Mouse (Mus musculus): ENCODE results near the gene Chst12.

Gene Chst12

DNA sequence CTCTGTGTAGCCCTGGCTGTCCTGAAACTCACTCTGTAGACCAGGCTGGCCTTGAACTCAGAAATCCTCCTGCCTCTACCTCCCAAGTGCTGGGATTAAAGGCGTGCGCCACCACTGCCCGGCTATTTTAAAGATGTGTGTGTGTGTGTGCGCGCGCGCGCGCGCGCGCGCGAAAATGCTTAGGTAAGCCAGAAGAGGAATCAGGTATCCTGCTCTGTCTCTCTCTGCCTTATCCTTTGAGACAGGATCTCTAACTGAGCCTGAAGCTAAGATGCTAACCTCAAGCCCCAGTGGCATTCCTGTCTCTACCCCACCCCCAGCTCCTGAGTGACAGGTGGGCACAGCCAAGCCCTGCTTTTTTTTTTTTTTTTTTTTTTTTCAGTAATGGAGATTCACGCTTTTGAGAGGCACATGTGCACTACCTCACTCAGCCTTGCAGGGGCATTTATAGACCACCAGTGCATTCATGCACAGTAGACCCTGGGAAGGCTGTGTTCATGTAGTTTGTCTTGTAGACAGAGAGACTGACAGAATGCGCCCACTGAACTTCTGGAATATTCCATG is 63.8 kb downstream of the Chst12 start:
- in situ Hi-C loops (cut with MboI, MseI), result loop anchor here (5.0 to 10.0 kb wide), 2 partner anchors 43 to 506 kb away; no protein-coding TSS in a partner anchor

DNA sequence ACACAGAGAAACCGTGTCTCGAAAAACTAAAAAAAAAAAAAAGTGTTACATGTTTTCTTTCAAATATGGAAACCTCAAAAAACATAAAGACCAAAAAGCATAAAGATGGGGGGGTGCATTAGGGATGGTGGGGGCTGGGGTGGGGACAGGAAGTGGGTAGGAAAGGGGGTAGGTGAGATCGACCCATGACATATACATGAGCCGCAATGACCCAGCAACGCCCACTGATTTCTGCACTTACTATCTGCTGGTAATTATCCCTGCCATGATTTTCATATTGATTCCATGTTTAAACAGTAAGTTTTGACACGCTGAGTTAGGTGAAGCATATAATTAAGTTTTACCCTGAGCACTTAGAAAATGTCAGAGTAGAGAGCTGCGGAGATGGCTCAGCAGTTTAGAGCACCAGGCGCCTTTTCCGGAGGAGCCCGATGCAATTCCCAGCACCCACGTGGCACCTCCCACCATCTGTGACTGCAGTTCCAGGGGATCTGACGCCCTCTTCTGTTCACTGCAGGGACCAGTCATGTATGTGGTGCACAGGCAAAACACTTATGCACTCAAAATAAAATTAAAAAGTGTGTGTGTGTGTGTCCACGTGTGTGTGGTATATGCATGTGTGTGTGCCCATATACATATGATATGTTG is 65.0 kb downstream of the Chst12 start:
- in situ Hi-C loops (cut with MboI, MseI), result no loop called here

DNA sequence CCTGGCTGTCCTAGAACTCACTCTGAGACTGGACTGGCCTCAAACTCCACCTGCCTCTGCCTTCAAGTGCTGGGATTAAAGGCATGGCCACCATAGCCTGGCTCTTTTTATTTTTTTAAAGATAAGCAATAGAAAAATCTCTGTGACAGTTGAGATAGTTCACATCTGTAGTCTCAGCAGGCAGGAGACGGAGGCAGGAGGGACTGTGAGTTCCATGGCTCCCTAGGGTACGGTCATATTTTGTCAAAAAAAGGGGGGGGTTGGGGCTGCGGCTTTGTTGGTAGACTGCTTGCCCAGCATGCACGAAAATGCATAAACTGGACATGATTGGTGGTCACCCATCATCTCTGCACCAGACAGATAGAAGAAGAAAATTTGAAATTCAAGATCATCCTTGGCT is 65.9 kb downstream of the Chst12 start:
- in situ Hi-C loops (cut with MboI, MseI), result no loop called here

DNA sequence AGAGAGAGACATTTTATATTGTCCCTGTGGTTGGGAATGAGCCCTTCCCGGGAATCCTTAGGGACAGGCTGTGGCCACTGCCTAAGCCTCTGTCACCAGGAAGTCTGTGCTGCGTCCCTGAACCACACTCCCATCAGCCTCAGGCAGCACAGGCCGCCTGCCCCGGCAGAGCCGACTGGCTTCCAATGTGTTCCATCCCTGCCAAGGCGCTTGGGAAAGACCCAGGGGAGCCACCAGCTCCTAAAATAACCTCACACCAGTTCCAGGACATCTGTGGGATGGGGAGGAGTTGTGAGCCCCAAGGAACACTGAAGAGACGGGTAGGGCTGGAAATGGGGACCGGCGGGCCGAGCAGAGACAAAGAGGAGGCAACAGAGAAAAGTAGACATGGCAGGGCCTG is 66.3 kb downstream of the Chst12 start:
- in situ Hi-C loops (cut with MboI, MseI), result no loop called here

DNA sequence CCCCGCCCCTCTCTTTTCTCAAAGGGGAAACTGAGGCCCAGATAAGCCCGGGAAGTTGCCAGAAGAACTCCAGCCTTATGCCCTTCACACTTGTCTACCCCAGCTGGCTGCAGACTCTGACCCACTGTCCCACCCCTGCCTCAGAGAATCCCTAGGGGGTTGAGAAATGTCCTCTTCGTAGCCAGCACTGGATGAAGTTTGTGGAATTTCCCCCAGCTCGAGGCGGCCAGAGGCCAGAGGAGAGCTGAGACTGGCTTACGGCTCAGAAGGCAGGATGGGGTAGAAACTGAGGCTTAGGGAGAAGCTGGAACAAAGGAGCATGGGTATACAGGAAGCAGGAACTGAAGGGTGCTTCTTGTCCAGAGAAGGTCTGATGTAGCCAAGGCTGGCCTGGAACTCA is 67.3 kb downstream of the Chst12 start:
- in situ Hi-C loops (cut with MboI, MseI), result no loop called here
